Mouse (Mus musculus) embryonic facial prominence, embryonic 11.5 days (tissue): ENCODE measurements around the gene Akr1c18. TPM values are rescaled to one million over a fixed set of nuclear protein-coding genes. Genes with fewer than 3 reads are reported as not detected.
A peak's percentile ranks its signal among the peaks of the same experiment; 100 is the strongest.

ENCODE experiments used
- ATAC-seq: fragments of 200-750 bp; cut with Nextera tagmentation; replicated peaks from 2 replicates; pipeline ENCODE4 v1.8.0; 2017; ENCODE audit warnings: low read depth; ENCODE audit not compliant: insufficient number of reproducible peaks, low FRiP score, low TSS enrichment
- DNase-seq: peaks from one replicate; pipeline ENCODE4 v3.0.0-alpha.2; 2015; ENCODE audit warnings: low spot score
- H3K27ac ChIP-seq: fragments of 300-500 bp; sonication (generic); replicated peaks from 2 replicates; pipeline ENCODE4 v1.5.1; 2014; ENCODE audit warnings: mild to moderate bottlenecking, low read depth, low read length, control low read depth
- H3K27me3 ChIP-seq: fragments of 300-500 bp; sonication (generic); 2 replicates; pipeline ENCODE4 v1.6.1; 2014; ENCODE audit warnings: mild to moderate bottlenecking, low read length, moderate library complexity, mixed read lengths; ENCODE audit not compliant: control insufficient read depth, insufficient read depth
- H3K36me3 ChIP-seq: fragments of 300-500 bp; sonication (generic); replicated peaks from 2 replicates; pipeline ENCODE4 v1.6.1; 2014; ENCODE audit warnings: low read depth, mild to moderate bottlenecking, low read length, moderate library complexity, mixed read lengths; ENCODE audit not compliant: control insufficient read depth, insufficient read depth
- H3K4me1 ChIP-seq: fragments of 300-500 bp; sonication (generic); 2 replicates; pipeline ENCODE4 v1.6.1; 2014; ENCODE audit warnings: low read length, mixed read lengths; ENCODE audit not compliant: control insufficient read depth, insufficient read depth
- H3K4me2 ChIP-seq: fragments of 300-500 bp; sonication (generic); 2 replicates; pipeline ENCODE4 v1.6.1; 2014; ENCODE audit warnings: low read depth, mild to moderate bottlenecking, control low read depth, low read length, moderate library complexity
- H3K4me3 ChIP-seq: fragments of 300-500 bp; sonication (generic); 2 replicates; pipeline ENCODE4 v1.5.1; 2014; ENCODE audit warnings: low read depth, low read length, control low read depth
- H3K9ac ChIP-seq: fragments of 300-500 bp; sonication (generic); replicated peaks from 2 replicates; pipeline ENCODE4 v1.6.1; 2014; ENCODE audit warnings: mild to moderate bottlenecking, control low read depth, low read length
- H3K9me3 ChIP-seq: fragments of 300-500 bp; sonication (generic); replicated peaks from 2 replicates; pipeline ENCODE4 v1.6.1; 2016; ENCODE audit warnings: mild to moderate bottlenecking, low read length, inconsistent platforms, mixed read lengths; ENCODE audit not compliant: control insufficient read depth
- WGBS: fragments of 180-500 bp; shearing (Covaris S2); extraction: QIAGEN DNeasy Blood & Tissue Kit; methylation state at CpG from one replicate; pipeline ENCODE4 v1.1.7; 2014; 5-methylcytosine and 5-hydroxymethylcytosine counted together
- polyA plus RNA-seq: library from polyadenylated mRNA; unstranded; fragments of >200 nt; fragmentation: Nextera tagmentation; extraction: Ambion mirVana; gene quantifications from 2 replicates; pipeline ENCODE4 v1.2.1, GENCODE M21; 2014

Akr1c18 gene
- polyA plus RNA-seq, 1 experiment from 2014 or later, result not detected

GRCm38 (mm10) chr13:4168006-4168405, 17.6 kb upstream of the Akr1c18 start:
- no peaks in the 10 kb centered on the region for H3K4me1 ChIP-seq
- no peaks in the 10 kb centered on the region for H3K27me3 ChIP-seq
- H3K27ac ChIP-seq, result no peak overlapping the region
- no peaks in the 10 kb centered on the region for H3K36me3 ChIP-seq
- DNase-seq (no peak), ATAC-seq (no peak)
- no peak overlapping the region for H3K4me3 ChIP-seq
- WGBS, result 50% methylated on average over 1 of the region's 1 CpGs
- H3K9ac ChIP-seq, result no peak overlapping the region
- no peaks in the 10 kb centered on the region for H3K9me3 ChIP-seq
- no peak overlapping the region for H3K4me2 ChIP-seq

GRCm38 (mm10) chr13:4155286-4155685, 4.8 kb upstream of the Akr1c18 start:
- no peaks in the 10 kb centered on the region for H3K4me1 ChIP-seq
- H3K27ac ChIP-seq, result no peak overlapping the region
- H3K4me2 ChIP-seq, result no peak overlapping the region
- ATAC-seq, result no peak
- no peaks in the 10 kb centered on the region for H3K9me3 ChIP-seq
- WGBS, result 68% methylated on average over 2 of the region's 2 CpGs
- DNase-seq, result no peak
- no peak overlapping the region for H3K4me3 ChIP-seq
- no peaks in the 10 kb centered on the region for H3K27me3 ChIP-seq
- H3K9ac ChIP-seq, result no peak overlapping the region
- H3K36me3 ChIP-seq, result no peaks in the 10 kb centered on the region

- H3K9me3 ChIP-seq, result no peaks in the 10 kb centered on the region
- WGBS, result 71% methylated on average over 3 of the region's 3 CpGs
- no peak overlapping the region for H3K27ac ChIP-seq
- no peak for DNase-seq
- H3K4me2 ChIP-seq, result no peak overlapping the region
- H3K4me1 ChIP-seq, result no peaks in the 10 kb centered on the region
- no peaks in the 10 kb centered on the region for H3K36me3 ChIP-seq
- H3K4me3 ChIP-seq, result no peak overlapping the region
- no peaks in the 10 kb centered on the region for H3K27me3 ChIP-seq
- no peak for ATAC-seq
- H3K9ac ChIP-seq, result no peak overlapping the region
These were observed 3.1 kb upstream of the Akr1c18 start for GRCm38 (mm10) chr13:4153593-4153992.

- Histone ChIP-seq H3K27me3 (no peaks in the 10 kb centered on the region), H3K9ac (no peak overlapping the region), H3K4me3 (no peak overlapping the region), H3K27ac (no peak overlapping the region), H3K36me3 (no peaks in the 10 kb centered on the region), H3K9me3 (no peaks in the 10 kb centered on the region), H3K4me2 (no peak overlapping the region), H3K4me1 (no peaks in the 10 kb centered on the region)
- ATAC-seq, result no peak
- no peak for DNase-seq
- 63% methylated on average over 2 of the region's 2 CpGs for WGBS
These were observed 2.5 kb upstream of the Akr1c18 start for GRCm38 (mm10) chr13:4152908-4153307.

GRCm38 (mm10) chr13:4144261-4144660, 6.2 kb downstream of the Akr1c18 start:
- Histone ChIP-seq H3K9ac (no peak overlapping the region), H3K27me3 (no peaks in the 10 kb centered on the region), H3K36me3 (no peaks in the 10 kb centered on the region), H3K4me2 (no peak overlapping the region), H3K27ac (no peak overlapping the region), H3K9me3 (no peaks in the 10 kb centered on the region), H3K4me1 (no peaks in the 10 kb centered on the region), H3K4me3 (no peak overlapping the region)
- WGBS, result 78% methylated on average over 1 of the region's 1 CpGs
- DNase-seq, result no peak
- ATAC-seq, result no peak

DNA sequence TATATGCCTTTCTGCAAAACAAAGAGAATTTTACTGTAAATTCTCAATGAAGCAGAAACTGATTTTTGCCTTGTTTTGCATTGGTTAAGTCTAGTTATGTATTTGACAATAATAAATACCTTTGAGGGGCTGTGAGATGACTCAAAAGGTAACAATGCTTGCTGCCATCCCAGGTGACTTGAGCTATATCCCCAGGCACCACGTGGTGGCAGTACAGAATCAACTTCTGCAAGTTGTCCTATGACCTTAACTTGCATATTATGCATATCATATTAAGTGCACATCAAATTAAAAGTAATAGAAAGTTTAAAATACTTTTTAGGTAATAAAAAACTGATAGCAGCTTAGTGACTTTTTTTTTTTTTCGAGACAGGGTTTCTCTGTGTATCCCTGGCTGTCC, 17.4 kb downstream of the Akr1c18 start:
- Histone ChIP-seq H3K4me1 (no peaks in the 10 kb centered on the region), H3K9me3 (no peaks in the 10 kb centered on the region), H3K4me2 (no peak overlapping the region), H3K27me3 (no peaks in the 10 kb centered on the region), H3K36me3 (no peaks in the 10 kb centered on the region), H3K4me3 (no peak overlapping the region), H3K9ac (no peak overlapping the region), H3K27ac (no peak overlapping the region)
- ATAC-seq, result no peak
- peak; percentile 6 for DNase-seq
- 40% methylated on average over 2 of the region's 2 CpGs for WGBS

DNA sequence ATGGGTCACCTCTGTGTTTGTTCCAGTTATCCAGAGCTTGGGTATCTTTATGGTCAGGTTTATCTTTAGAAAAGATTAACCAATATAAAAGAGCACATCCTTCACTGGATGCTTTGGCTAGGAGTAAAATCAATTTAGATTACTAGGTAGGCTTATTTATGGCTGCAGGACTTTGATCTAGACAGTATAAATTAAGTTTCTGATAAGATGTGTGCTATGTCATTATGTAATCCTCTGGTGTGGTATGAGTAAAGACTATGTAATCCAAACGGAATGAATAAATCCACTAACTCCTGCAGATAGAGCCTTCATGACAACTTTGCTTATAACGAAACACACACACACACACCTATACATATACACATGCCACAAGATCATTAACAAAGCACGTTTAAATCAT, 18.7 kb downstream of the Akr1c18 start:
- no peak for ATAC-seq

DNA sequence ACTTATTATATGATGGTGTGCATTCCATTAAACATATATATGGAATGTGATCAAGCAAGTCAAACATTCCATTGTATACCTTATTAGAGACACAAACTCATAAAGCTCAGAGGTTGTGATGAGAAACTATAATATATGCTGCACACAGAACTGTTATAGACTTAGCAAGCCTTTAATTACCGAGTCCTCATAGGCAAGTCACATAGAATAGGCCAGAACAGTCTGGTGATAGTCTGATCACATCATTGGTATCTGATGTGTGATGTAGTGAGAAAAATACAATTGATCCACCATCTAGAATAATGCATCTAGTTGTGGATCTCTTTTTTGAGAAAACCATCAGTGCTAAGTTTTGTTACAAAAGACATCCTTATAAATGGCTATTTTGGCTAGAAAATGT, 19.1 kb downstream of the Akr1c18 start:
- no peaks in the 10 kb centered on the region for H3K27me3 ChIP-seq
- H3K27ac ChIP-seq, result no peak overlapping the region
- no peak for DNase-seq
- whole genome bisulfite sequencing, result 78% methylated on average over 1 of the region's 1 CpGs
- H3K4me3 ChIP-seq, result no peak overlapping the region
- no peaks in the 10 kb centered on the region for H3K9me3 ChIP-seq
- no peaks in the 10 kb centered on the region for H3K4me1 ChIP-seq
- no peak overlapping the region for H3K9ac ChIP-seq
- no peak for ATAC-seq
- H3K36me3 ChIP-seq, result no peaks in the 10 kb centered on the region
- no peak overlapping the region for H3K4me2 ChIP-seq

More for the DNA sequence above, 18.7 kb downstream of the Akr1c18 start:
- Histone ChIP-seq H3K27ac (no peak overlapping the region), H3K9me3 (no peaks in the 10 kb centered on the region), H3K4me2 (no peak overlapping the region), H3K27me3 (no peaks in the 10 kb centered on the region), H3K36me3 (no peaks in the 10 kb centered on the region), H3K9ac (no peak overlapping the region), H3K4me1 (no peaks in the 10 kb centered on the region), H3K4me3 (no peak overlapping the region)
- no peak for DNase-seq
- WGBS, result 64% methylated on average over 3 of the region's 3 CpGs
